Mouse (Mus musculus): ENCODE data around the gene Mamld1.
A peak's percentile ranks its signal among the peaks of the same experiment; 100 is the strongest.

GRCm38 (mm10) chrX:71052115-71052478, 2.0 kb downstream of the Mamld1 start:
- TF ChIP-seq CTCF (IDR thresholded peaks at IDR 0.05; ENCODE audit: borderline replicate concordance, extremely low read depth, insufficient read depth, insufficient read length) = peak; percentile 73
- TF ChIP-seq POLR2A (IDR thresholded peaks at IDR 0.05; ENCODE audit: borderline replicate concordance, extremely low read depth, insufficient read depth, insufficient read length, poor library complexity, severe bottlenecking) = 0 out of 2 replicates have a peak, but pooled peaks have one; percentile 12
